Mouse (Mus musculus): ENCODE data around the gene Lin37. TPM values are rescaled to one million over a fixed set of nuclear protein-coding genes. Genes with fewer than 3 reads are reported as not detected.

The Lin37 gene
- polyA plus RNA-seq, 1 experiment, result 47.7 TPM

DNA sequence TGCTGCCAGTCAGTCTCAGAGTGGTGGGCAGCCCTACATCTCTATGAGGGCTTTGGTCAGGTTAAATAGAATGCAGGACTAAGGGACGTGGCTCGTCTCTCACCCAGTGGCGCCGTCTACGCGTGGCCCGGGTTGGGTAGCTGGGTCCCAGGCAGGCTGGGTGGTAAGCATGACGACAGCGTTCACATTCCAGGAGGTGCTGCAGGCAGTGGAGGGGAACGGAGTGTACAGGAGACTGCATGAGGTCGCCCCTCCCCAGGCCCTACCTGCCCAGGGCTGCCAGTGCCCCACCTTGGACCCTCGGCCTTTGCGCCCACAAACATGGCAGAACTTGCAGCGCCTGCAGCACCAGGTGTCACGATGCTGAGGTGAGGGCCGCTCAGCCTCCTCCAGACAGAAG lies 21.9 kb upstream of the Lin37 start:
- TF ChIP-seq CTCF (IDR thresholded peaks at IDR 0.05; ENCODE audit: control insufficient read depth, insufficient read depth, low read length), result no peak
- no peak for TF ChIP-seq POLR2A (IDR thresholded peaks at IDR 0.05; ENCODE audit: borderline replicate concordance, control insufficient read depth, low read depth, low read length)
- Histone ChIP-seq H3K4me3 (replicated peaks; ENCODE audit: control insufficient read depth, low read depth, low read length) (no peak overlapping the region), H3K27ac (ENCODE audit: control insufficient read depth, insufficient read depth, low read depth, low read length, poor library complexity) (no peak overlapping the region), H3K4me1 (ENCODE audit: control insufficient read depth, insufficient read depth, low read length) (no peaks in the 10 kb centered on the region)
- 96% methylated on average over 16 of the region's 16 CpGs for WGBS

DNA sequence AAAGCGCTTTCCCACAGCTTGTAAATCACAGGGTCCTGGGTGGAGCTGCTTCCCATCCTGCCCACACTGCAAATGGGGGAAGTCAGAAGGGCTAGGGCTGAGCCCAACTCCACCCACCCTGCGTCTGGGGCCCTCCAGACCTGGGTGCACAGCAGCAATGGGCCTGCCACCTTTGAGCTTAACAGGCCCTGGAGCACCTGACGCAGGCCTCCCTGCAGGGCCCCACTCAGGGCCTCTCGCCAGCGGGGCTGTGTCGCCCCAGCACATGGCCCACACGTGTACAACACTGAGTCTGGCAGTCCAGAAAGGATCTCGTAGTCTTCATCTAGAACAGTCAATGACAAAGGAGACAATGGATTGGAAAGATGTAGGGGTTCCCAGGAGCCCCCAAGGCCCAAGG lies 20.3 kb upstream of the Lin37 start:
- H3K4me3 ChIP-seq (replicated peaks; ENCODE audit: control insufficient read depth, low read depth, low read length), result no peak overlapping the region
- TF ChIP-seq CTCF (IDR thresholded peaks at IDR 0.05; ENCODE audit: control insufficient read depth, insufficient read depth, low read length), result no peak
- TF ChIP-seq POLR2A (IDR thresholded peaks at IDR 0.05; ENCODE audit: borderline replicate concordance, control insufficient read depth, low read depth, low read length), result no peak
- WGBS, result 92% methylated on average over 8 of the region's 8 CpGs
- no peak overlapping the region for H3K27ac ChIP-seq (ENCODE audit: control insufficient read depth, insufficient read depth, low read depth, low read length, poor library complexity)
- H3K4me1 ChIP-seq (ENCODE audit: control insufficient read depth, insufficient read depth, low read length), result no peaks in the 10 kb centered on the region

GRCm38 (mm10) chr7:30572969-30573368 lies 13.3 kb upstream of the Lin37 start:
- 62% methylated on average over 2 of the region's 2 CpGs for WGBS

GRCm38 (mm10) chr7:30572389-30572788 lies 12.8 kb upstream of the Lin37 start:
- no peak overlapping the region for H3K4me3 ChIP-seq (replicated peaks; ENCODE audit: control insufficient read depth, low read depth, low read length)
- WGBS, result 60% methylated on average over 5 of the region's 5 CpGs
- TF ChIP-seq POLR2A (IDR thresholded peaks at IDR 0.05; ENCODE audit: borderline replicate concordance, control insufficient read depth, low read depth, low read length), result no peak
- TF ChIP-seq CTCF (IDR thresholded peaks at IDR 0.05; ENCODE audit: control insufficient read depth, insufficient read depth, low read length), result no peak
- H3K27ac ChIP-seq (ENCODE audit: control insufficient read depth, insufficient read depth, low read depth, low read length, poor library complexity), result peak overlapping the region; percentile 61
- H3K4me1 ChIP-seq (ENCODE audit: control insufficient read depth, insufficient read depth, low read length), result no peaks in the 10 kb centered on the region; the same call in 1 of the 2 replicates

More at GRCm38 (mm10) chr7:30572969-30573368, 13.3 kb upstream of the Lin37 start:
- peak overlapping the region; percentile 61 for H3K27ac ChIP-seq (ENCODE audit: control insufficient read depth, insufficient read depth, low read depth, low read length, poor library complexity)
- no peak for TF ChIP-seq CTCF (IDR thresholded peaks at IDR 0.05; ENCODE audit: control insufficient read depth, insufficient read depth, low read length)
- no peak for TF ChIP-seq POLR2A (IDR thresholded peaks at IDR 0.05; ENCODE audit: borderline replicate concordance, control insufficient read depth, low read depth, low read length)
- no peaks in the 10 kb centered on the region; the same call in 1 of the 2 replicates for H3K4me1 ChIP-seq (ENCODE audit: control insufficient read depth, insufficient read depth, low read length)
- H3K4me3 ChIP-seq (replicated peaks; ENCODE audit: control insufficient read depth, low read depth, low read length), result no peak overlapping the region

DNA sequence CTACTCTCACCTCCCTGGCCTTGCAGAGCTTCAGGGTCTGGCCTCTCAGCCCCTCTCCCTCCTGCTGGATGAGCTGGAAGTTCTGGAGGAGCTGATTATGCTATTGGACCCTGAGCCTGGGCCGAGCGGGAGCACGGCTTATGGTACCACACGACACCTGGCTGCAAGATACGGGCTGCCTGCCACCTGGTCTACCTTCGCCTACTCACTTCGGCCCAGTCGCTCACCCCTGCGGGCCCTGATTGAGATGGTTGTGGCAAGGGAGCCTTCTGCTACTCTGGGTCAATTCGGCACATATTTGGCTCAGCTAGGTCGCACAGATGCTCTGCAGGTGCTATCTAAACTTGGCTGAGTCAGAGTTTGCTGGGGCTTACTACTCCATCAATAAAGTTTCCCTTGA lies 7.9 kb upstream of the Lin37 start:
- Histone ChIP-seq H3K4me1 (ENCODE audit: control insufficient read depth, insufficient read depth, low read length) (peaks cover 2% of the 10 kb centered on the region; the same call in 1 of the 2 replicates), H3K4me3 (replicated peaks; ENCODE audit: control insufficient read depth, low read depth, low read length) (no peak overlapping the region), H3K27ac (ENCODE audit: control insufficient read depth, insufficient read depth, low read depth, low read length, poor library complexity) (no peak overlapping the region)
- TF ChIP-seq CTCF (IDR thresholded peaks at IDR 0.05; ENCODE audit: control insufficient read depth, insufficient read depth, low read length) (no peak), POLR2A (IDR thresholded peaks at IDR 0.05; ENCODE audit: borderline replicate concordance, control insufficient read depth, low read depth, low read length) (no peak)
- 91% methylated on average over 11 of the region's 11 CpGs for WGBS

DNA sequence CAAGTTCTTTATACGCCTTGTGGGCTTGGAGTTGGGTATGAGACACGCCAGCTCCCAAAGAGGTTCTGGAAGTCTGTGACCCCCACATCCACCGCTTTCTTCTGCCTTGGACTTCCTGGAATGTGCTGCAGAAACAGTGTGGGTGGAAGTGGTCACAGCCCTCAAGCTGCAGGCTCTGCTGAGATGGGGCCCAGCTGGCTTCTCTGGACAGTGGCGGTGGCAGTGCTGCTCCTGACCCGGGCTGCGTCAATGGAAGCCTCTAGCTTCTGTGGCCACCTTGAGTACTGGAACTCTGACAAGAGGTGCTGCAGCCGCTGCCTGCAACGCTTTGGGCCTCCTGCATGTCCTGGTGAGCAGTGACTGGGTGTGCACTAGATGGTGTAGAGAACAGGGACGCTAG lies 6.4 kb upstream of the Lin37 start:
- Histone ChIP-seq H3K27ac (ENCODE audit: control insufficient read depth, insufficient read depth, low read depth, low read length, poor library complexity) (no peak overlapping the region), H3K4me1 (ENCODE audit: control insufficient read depth, insufficient read depth, low read length) (peaks cover 2% of the 10 kb centered on the region; the same call in 1 of the 2 replicates), H3K4me3 (replicated peaks; ENCODE audit: control insufficient read depth, low read depth, low read length) (no peak overlapping the region)
- WGBS, result 91% methylated on average over 9 of the region's 9 CpGs
- TF ChIP-seq CTCF (IDR thresholded peaks at IDR 0.05; ENCODE audit: control insufficient read depth, insufficient read depth, low read length) (no peak), POLR2A (IDR thresholded peaks at IDR 0.05; ENCODE audit: borderline replicate concordance, control insufficient read depth, low read depth, low read length) (no peak)

DNA sequence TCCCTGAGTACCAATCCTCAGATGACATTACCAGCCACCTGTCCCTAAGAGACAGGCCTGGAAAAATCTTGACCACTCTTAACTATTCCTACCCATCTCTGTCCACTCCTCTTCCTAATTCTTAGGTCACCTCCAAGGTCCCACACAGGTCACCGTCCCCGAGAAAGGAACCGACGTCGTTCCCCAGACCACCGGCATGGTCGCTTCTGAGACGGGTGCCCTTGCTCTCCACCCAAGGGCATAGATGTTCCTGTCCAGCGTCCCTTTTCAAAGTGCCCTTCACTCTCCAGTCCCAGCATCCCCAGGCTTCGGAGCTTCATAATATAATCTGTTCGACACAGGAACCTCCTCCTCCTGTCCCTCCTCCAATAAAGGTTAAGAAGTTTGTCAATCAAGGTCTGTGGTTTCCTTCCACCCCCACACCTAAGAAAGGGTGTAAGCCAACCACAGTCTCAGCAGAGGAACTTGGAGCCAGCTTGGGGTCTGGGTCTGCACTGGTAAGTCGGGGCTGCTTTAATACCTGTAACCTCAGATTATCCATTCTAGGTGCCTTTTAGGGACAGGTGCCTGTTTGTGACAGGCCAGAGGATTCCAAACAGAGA lies 5.4 kb upstream of the Lin37 start, which contains the start of gene Igflr1:
Gene Igflr1, plus strand, starts transcription at position 458 of the 602 bp plus-strand sequence.
- no peak for TF ChIP-seq CTCF (IDR thresholded peaks at IDR 0.05; ENCODE audit: control insufficient read depth, insufficient read depth, low read length)
- 90% methylated on average over 12 of the region's 12 CpGs for WGBS
- peak within 1 kb of the TSS; percentile 90 for H3K4me3 ChIP-seq (replicated peaks; ENCODE audit: control insufficient read depth, low read depth, low read length)

DNA sequence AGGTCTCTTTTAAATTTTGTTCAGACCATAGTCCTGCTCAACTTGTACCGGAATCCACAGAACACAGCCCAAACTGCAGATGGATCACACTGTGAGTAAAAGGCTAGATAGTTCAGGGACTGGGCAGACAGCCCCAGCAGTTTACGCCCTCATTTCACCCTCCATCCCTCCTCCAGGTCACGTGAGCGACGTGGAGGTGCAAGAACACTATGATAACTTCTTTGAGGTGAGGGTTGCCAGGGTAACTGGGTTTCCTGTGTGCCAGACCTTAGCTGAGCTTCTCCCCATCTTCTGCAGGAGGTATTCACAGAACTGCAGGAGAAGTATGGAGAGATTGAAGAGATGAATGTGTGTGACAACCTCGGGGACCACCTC lies 4.3 kb upstream of the Lin37 start:
- WGBS, result 35% methylated on average over 6 of the region's 6 CpGs
- Histone ChIP-seq H3K27ac (ENCODE audit: control insufficient read depth, insufficient read depth, low read depth, low read length, poor library complexity) (peak overlapping the region; percentile 86; the same call in 1 of the 2 replicates), H3K4me3 (replicated peaks; ENCODE audit: control insufficient read depth, low read depth, low read length) (peak overlapping the region; percentile 90), H3K4me1 (ENCODE audit: control insufficient read depth, insufficient read depth, low read length) (peaks cover 2% of the 10 kb centered on the region; the same call in 1 of the 2 replicates)
- no peak for TF ChIP-seq CTCF (IDR thresholded peaks at IDR 0.05; ENCODE audit: control insufficient read depth, insufficient read depth, low read length)
- no peak for TF ChIP-seq POLR2A (IDR thresholded peaks at IDR 0.05; ENCODE audit: borderline replicate concordance, control insufficient read depth, low read depth, low read length)

More for the DNA sequence above, 5.4 kb upstream of the Lin37 start, which contains the start of gene Igflr1:
- Histone ChIP-seq H3K27ac (ENCODE audit: control insufficient read depth, insufficient read depth, low read depth, low read length, poor library complexity) (no peak within 1 kb of the TSS), H3K4me1 (ENCODE audit: control insufficient read depth, insufficient read depth, low read length) (peaks cover 2% of the 10 kb centered on the region; the same call in 1 of the 2 replicates)
